Mouse (Mus musculus) CH12.LX (cell line): ENCODE results near the gene Tbx1. TPM values are rescaled to one million over a fixed set of nuclear protein-coding genes. Genes with fewer than 3 reads are reported as not detected.

Source experiments
- DNase-seq: peaks from one replicate; pipeline ENCODE4 v3.0.0-alpha.2; 2013; ENCODE audit errors: extremely low read depth
- H3K27ac ChIP-seq: 2 replicates; pipeline ENCODE4 v1.5.1; 2012; ENCODE audit warnings: low read depth, mild to moderate bottlenecking, control low read depth, moderate library complexity; ENCODE audit not compliant: insufficient read depth
- H3K27me3 ChIP-seq: replicated peaks from 2 replicates; pipeline ENCODE3; 2012; ENCODE audit warnings: inconsistent platforms
- H3K36me3 ChIP-seq, 2 experiments: replicated peaks in 1 of 2; 2 replicates each; pipeline versions ENCODE3 to v1.6.1; 2012; ENCODE audit warnings: inconsistent platforms in 1 of 2, low read length in 1 of 2, mild to moderate bottlenecking in 1 of 2, mixed read lengths in 1 of 2, moderate library complexity in 1 of 2; ENCODE audit not compliant: control insufficient read depth in 1 of 2, insufficient read depth in 1 of 2
- H3K4me1 ChIP-seq, 2 experiments: 2 replicates each; pipeline ENCODE4 v1.6.1; 2012; ENCODE audit warnings: inconsistent platforms in 1 of 2, moderate library complexity in 1 of 2; ENCODE audit not compliant: insufficient read depth in 2 of 2, control insufficient read depth in 1 of 2
- H3K4me2 ChIP-seq: 2 replicates; pipeline ENCODE4 v1.6.1; 2012; ENCODE audit warnings: low read depth, mild to moderate bottlenecking, control low read depth; ENCODE audit not compliant: poor library complexity, insufficient read depth, severe bottlenecking
- H3K4me3 ChIP-seq, 3 experiments: fragments of 150-350 bp in 1 of 3; sonication (generic) in 1 of 3; replicated peaks in 1 of 3; 2 replicates each; pipeline versions ENCODE3 to v1.5.1; 2011 to 2012; ENCODE audit warnings: low read depth in 2 of 3, low read length in 2 of 3, mild to moderate bottlenecking in 2 of 3, moderate library complexity in 2 of 3, control low read depth in 1 of 3, improper control_type of control experiment in 1 of 3, inconsistent platforms in 1 of 3, mixed read lengths in 1 of 3; ENCODE audit not compliant: poor library complexity in 1 of 3
- H3K79me2 ChIP-seq: replicated peaks from 2 replicates; pipeline ENCODE4 v1.6.1; 2012; ENCODE audit warnings: mild to moderate bottlenecking, moderate library complexity; ENCODE audit not compliant: control insufficient read depth, poor library complexity, insufficient read depth, severe bottlenecking; ENCODE audit errors: extremely low read depth
- H3K9ac ChIP-seq: 2 replicates; pipeline ENCODE4 v1.6.1; 2012; ENCODE audit warnings: low read depth, mild to moderate bottlenecking, control low read depth, moderate library complexity; ENCODE audit not compliant: insufficient read depth
- H3K9me3 ChIP-seq: replicated peaks from 2 replicates; pipeline ENCODE3; 2012; ENCODE audit warnings: low read length, inconsistent platforms, mixed read lengths
- BHLHE40 ChIP-seq: IDR thresholded peaks from 2 replicates; pipeline ENCODE4 v1.6.1; 2011; ENCODE audit warnings: mild to moderate bottlenecking, low read depth, low read length, improper control_type of control experiment
- CHD2 ChIP-seq: IDR thresholded peaks from 2 replicates; pipeline ENCODE4 v1.6.1; 2011; ENCODE audit warnings: low read length, improper control_type of control experiment
- CTCF ChIP-seq, 2 experiments: IDR thresholded peaks in 1 of 2; conservative IDR thresholded peaks in 1 of 2; 2 replicates each; pipeline ENCODE4 v1.5.1; 2011 to 2012; ENCODE audit warnings: low read depth in 2 of 2, low read length in 2 of 2, improper control_type of control experiment in 1 of 2, inconsistent platforms in 1 of 2, mild to moderate bottlenecking in 1 of 2, moderate library complexity in 1 of 2
- ELF1 ChIP-seq: IDR thresholded peaks from 2 replicates; pipeline ENCODE4 v1.6.1; 2014; ENCODE audit warnings: low read depth, mild to moderate bottlenecking, inconsistent platforms, low read length, improper control_type of control experiment
- ETS1 ChIP-seq: conservative IDR thresholded peaks from 2 replicates; pipeline ENCODE4 v1.6.1; 2012; ENCODE audit warnings: low read depth, mild to moderate bottlenecking, inconsistent platforms, low read length, improper control_type of control experiment, moderate library complexity
- IRF4 ChIP-seq: IDR thresholded peaks from 2 replicates; pipeline ENCODE4 v1.6.1; 2014; ENCODE audit warnings: low read depth, mild to moderate bottlenecking, inconsistent platforms, low read length, improper control_type of control experiment
- JUN ChIP-seq: IDR thresholded peaks from 2 replicates; pipeline ENCODE4 v1.6.1; 2011; ENCODE audit warnings: low read depth, mild to moderate bottlenecking, low read length, improper control_type of control experiment, moderate library complexity; ENCODE audit not compliant: insufficient read depth
- MAZ ChIP-seq: IDR thresholded peaks from 2 replicates; pipeline ENCODE4 v1.6.1; 2012; ENCODE audit warnings: low read depth, mild to moderate bottlenecking, inconsistent platforms, low read length, improper control_type of control experiment, moderate library complexity
- MEF2A ChIP-seq: IDR thresholded peaks from 2 replicates; pipeline ENCODE4 v1.6.1; 2014; ENCODE audit warnings: low read depth, mild to moderate bottlenecking, inconsistent platforms, low read length, improper control_type of control experiment, borderline replicate concordance
- MXI1 ChIP-seq: IDR thresholded peaks from 2 replicates; pipeline ENCODE4 v1.6.1; 2011; ENCODE audit warnings: mild to moderate bottlenecking, low read depth, low read length, improper control_type of control experiment
- NELFE ChIP-seq: IDR thresholded peaks from 2 replicates; pipeline ENCODE4 v1.6.1; 2011; ENCODE audit warnings: low read depth, low read length, improper control_type of control experiment
- NRF1 ChIP-seq: IDR thresholded peaks from 2 replicates; pipeline ENCODE4 v1.6.1; 2014; ENCODE audit warnings: low read depth, mild to moderate bottlenecking, inconsistent platforms, low read length, improper control_type of control experiment, moderate library complexity
- POLR2A ChIP-seq: IDR thresholded peaks from 2 replicates; pipeline ENCODE4 v1.6.1; 2011; ENCODE audit warnings: low read depth, mild to moderate bottlenecking, improper control_type of control experiment, low read length
- UBTF ChIP-seq: IDR thresholded peaks from 2 replicates; pipeline ENCODE4 v1.6.1; 2012; ENCODE audit warnings: low read depth, mild to moderate bottlenecking, inconsistent platforms, low read length, improper control_type of control experiment, moderate library complexity
- USF2 ChIP-seq: conservative IDR thresholded peaks from 2 replicates; pipeline ENCODE4 v1.6.1; 2011; ENCODE audit warnings: low read depth, low read length, improper control_type of control experiment
- ZKSCAN1 ChIP-seq: IDR thresholded peaks from 2 replicates; pipeline ENCODE4 v1.6.1; 2012; ENCODE audit warnings: low read depth, inconsistent platforms, low read length, improper control_type of control experiment, borderline replicate concordance
- ZMIZ1 ChIP-seq: IDR thresholded peaks from 2 replicates; pipeline ENCODE4 v1.6.1; 2012; ENCODE audit warnings: low read depth, mild to moderate bottlenecking, inconsistent platforms, low read length, improper control_type of control experiment
- dilution Hi-C: fragments of 300-500 bp; cut with MboI; formaldehyde crosslinking; loops from 2 replicates; pipeline ENCODE4 v1.14.3; 2020; ENCODE audit warnings: low sequenced_read_pairs; ENCODE audit not compliant: extremely low pct_unique_long_range_greater_than_20kb, extremely low pct_ligation_motif_present
- in situ Hi-C: fragments of 300-500 bp; cut with MboI; formaldehyde crosslinking; loops from 3 replicates; pipeline ENCODE4 v1.14.3; 2019; ENCODE audit warnings: low sequenced_read_pairs, low pct_ligation_motif_present, low pct_unique_long_range_greater_than_20kb, mixed read lengths
- polyA plus RNA-seq: library from polyadenylated mRNA; unstranded; fragments of >175 nt; gene quantifications from 2 replicates; pipeline ENCODE4 v1.2.1, GENCODE M21; 2012; ENCODE audit warnings: low read depth; ENCODE audit not compliant: insufficient read length
- total RNA-seq, 2 experiments: library from RNA; depleted of rRNA; stranded (reverse); fragments of 300-350 nt in 1 of 2; fragments of >200 nt in 1 of 2; gene quantifications; 2 replicates each; pipeline ENCODE4 v1.2.3; 2012 to 2014

Gene Tbx1
- total and polyA plus RNA-seq, 3 experiments: 0.04 TPM; not detected in 2

DNA sequence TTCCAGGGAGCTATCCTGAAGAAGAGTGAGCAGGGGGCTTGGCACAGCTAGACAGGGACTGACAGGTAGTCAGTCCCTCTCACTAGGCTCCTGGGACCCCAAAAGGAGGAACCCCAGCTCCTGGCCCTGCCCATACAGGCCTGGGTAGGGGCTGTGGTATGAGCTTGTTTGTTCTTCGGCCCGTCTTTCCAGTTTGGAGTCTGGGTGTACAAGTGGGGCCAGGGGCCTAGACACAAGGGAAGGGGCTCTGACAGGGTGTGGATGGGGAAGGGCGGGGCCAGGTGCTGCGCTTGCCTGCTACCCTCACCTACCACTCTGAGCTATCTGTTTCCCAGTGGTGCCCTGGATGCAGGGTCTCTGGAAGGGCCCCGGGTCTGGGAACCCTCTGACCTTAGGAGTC lies 15.2 kb upstream of the Tbx1 start:
- H3K4me3 ChIP-seq: no peak overlapping the region
- no peak overlapping the region for H3K27ac ChIP-seq
- DNase-seq: no peak
- TF ChIP-seq BHLHE40 (no peak), NRF1 (no peak), IRF4 (no peak), ELF1 (no peak), ZKSCAN1 (no peak), JUN (no peak), CHD2 (no peak), MAZ (no peak)
- TF ChIP-seq, all 38 proteins: peak for 0
- H3K27me3 ChIP-seq: peaks cover 21% of the 10 kb centered on the region
- no peaks in the 10 kb centered on the region for H3K9me3 ChIP-seq
- dilution Hi-C loops: no loop called here
- peaks cover 8 to 29% of the 10 kb centered on the region in 2 experiments for H3K4me1 ChIP-seq
- in situ Hi-C loops: no loop called here
- H3K4me2 ChIP-seq: no peak overlapping the region
- no peak overlapping the region for H3K9ac ChIP-seq
- H3K36me3 ChIP-seq: no peaks in the 10 kb centered on the region
- no peaks in the 10 kb centered on the region for H3K79me2 ChIP-seq

DNA sequence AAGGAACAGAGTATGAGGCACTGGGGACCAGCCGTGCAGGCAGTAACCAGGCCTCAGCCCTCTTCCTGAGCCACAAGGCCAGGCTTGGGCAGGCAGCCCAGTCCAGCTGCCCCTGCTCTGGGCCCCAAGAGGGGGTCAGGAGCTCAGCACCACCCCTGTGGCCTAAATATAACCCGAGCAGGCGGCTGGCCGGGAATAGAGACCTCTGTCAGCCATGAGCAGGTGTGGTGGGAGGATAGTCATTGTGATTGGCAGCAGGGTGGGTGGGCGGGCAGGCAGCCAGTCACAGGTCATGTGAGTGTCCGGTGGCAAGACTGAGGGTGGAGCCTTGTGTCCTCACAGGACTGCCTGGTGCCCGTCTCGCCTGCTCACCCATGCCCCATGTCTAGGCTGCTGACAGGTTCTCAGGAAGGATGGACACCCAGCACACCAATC lies 13.8 kb upstream of the Tbx1 start:
- peaks cover 8 to 28% of the 10 kb centered on the region in 2 experiments for H3K4me1 ChIP-seq
- H3K36me3 ChIP-seq: no peaks in the 10 kb centered on the region
- H3K4me3 ChIP-seq: no peak overlapping the region
- no peak for DNase-seq
- in situ Hi-C loops (loop anchor here (5.0 kb wide), 1 partner anchor 102 kb away; no protein-coding TSS in a partner anchor), dilution Hi-C loops (no loop called here)
- H3K9me3 ChIP-seq: no peaks in the 10 kb centered on the region
- H3K27ac ChIP-seq: no peak overlapping the region
- H3K27me3 ChIP-seq: peaks cover 14% of the 10 kb centered on the region
- no peak overlapping the region for H3K4me2 ChIP-seq
- no peak for TF ChIP-seq POLR2A
- TF ChIP-seq UBTF: no peak
- TF ChIP-seq ETS1: no peak
- no peak for TF ChIP-seq NRF1
- no peak for TF ChIP-seq USF2
- no peak overlapping the region for H3K9ac ChIP-seq
- no peaks in the 10 kb centered on the region for H3K79me2 ChIP-seq

DNA sequence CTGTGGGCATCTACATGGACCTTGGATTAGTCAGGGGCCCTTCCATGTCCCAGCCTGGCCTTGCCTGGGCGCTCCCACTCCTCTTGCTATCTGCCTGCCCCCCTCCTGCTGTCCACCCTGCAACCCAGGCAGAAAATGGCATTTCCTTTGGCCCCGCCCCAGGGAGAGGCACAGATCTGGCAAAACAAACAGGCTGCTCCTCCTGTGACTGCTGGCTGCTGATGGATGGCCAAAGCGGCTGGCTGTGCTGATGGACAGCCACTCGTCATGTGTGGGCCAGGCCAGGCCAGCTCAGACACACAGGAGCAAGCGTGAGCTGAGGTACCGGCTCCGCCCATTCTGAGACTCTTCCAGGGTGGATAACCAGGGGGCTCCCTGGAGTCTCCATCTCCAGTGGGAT lies 11.0 kb upstream of the Tbx1 start:
- Histone ChIP-seq H3K36me3 (no peaks in the 10 kb centered on the region), H3K4me2 (no peak overlapping the region), H3K27ac (no peak overlapping the region), H3K79me2 (no peaks in the 10 kb centered on the region), H3K4me1 (peaks cover 0 to 3% of the 10 kb centered on the region in 2 experiments; a peak in 2 of 4 replicates), H3K9me3 (no peaks in the 10 kb centered on the region), H3K9ac (no peak overlapping the region), H3K27me3 (peaks cover 7% of the 10 kb centered on the region), H3K4me3 (no peak overlapping the region)
- no peak for DNase-seq
- TF ChIP-seq NELFE: no peak
- no peak for TF ChIP-seq MXI1
- TF ChIP-seq USF2: no peak
- TF ChIP-seq MEF2A: no peak
- no peak for TF ChIP-seq CTCF (conservative IDR thresholded peaks at IDR 0.05 in 1 of 2, IDR thresholded peaks at IDR 0.05 in 1 of 2; ENCODE audit: low read depth in 2 of 2, low read length in 2 of 2)
- TF ChIP-seq ZMIZ1: no peak
- in situ Hi-C loops: loop anchor here (5.0 kb wide), 1 partner anchor 99 kb away; no protein-coding TSS in a partner anchor
- dilution Hi-C loops: no loop called here
